Comparison of ENCODE assay signal across 10 mouse cellular contexts in genomic region chr13:84284764-84285558, GRCm38 (mm10).
DNase-seq lines count a peak whose midpoint lies in the region; ATAC-seq and TF ChIP-seq lines count a peak whose summit lies in the region.
"Had no signal": no experiment of that assay in that cellular context is flagged by ENCODE, and none has a peak within 500 bp of the region (broad histone marks: within the 10 kb centered on the region; RNA-seq: fewer than 3 reads in every experiment).

No protein-coding gene starts in this region.

- no peaks in the 10 kb centered on the region for H3K27me3 ChIP-seq in kidney, embryonic 16.5 days (ENCODE audit: insufficient read depth, low read length)
- H3K27me3 ChIP-seq in hindbrain, embryonic 13.5 days, result no peaks in the 10 kb centered on the region
- H3K27me3 ChIP-seq in neural tube, embryonic 13.5 days, result no peaks in the 10 kb centered on the region
- no peaks in the 10 kb centered on the region for H3K27me3 ChIP-seq in cerebellum, adult 2 months (ENCODE audit: control insufficient read depth, insufficient read depth, low read length)
- H3K27me3 ChIP-seq: embryonic facial prominence, embryonic 15.5 days had no signal

- H3K9ac ChIP-seq in kidney, embryonic 16.5 days (replicated peaks; ENCODE audit: low read length), result no peak overlapping the region
- H3K9ac ChIP-seq in hindbrain, embryonic 13.5 days, result peak overlapping the region; percentile 35; the same call in 1 of the 2 replicates
- H3K9ac ChIP-seq in neural tube, embryonic 13.5 days, result no peak overlapping the region
- H3K9ac ChIP-seq: embryonic facial prominence, embryonic 15.5 days had no signal

- TF ChIP-seq CTCF in cerebellum, adult 2 months (IDR thresholded peaks at IDR 0.05; ENCODE audit: borderline replicate concordance, insufficient read depth, low read depth, low read length), result no peak

- no peaks in the 10 kb centered on the region for H3K4me1 ChIP-seq in kidney, embryonic 16.5 days (ENCODE audit: insufficient read depth, low read length)
- peaks cover 6% of the 10 kb centered on the region; the same call in 1 of the 2 replicates for H3K4me1 ChIP-seq in hindbrain, embryonic 13.5 days (replicated peaks)
- no peaks in the 10 kb centered on the region for H3K4me1 ChIP-seq in neural tube, embryonic 13.5 days (replicated peaks)
- no peaks in the 10 kb centered on the region for H3K4me1 ChIP-seq in cerebellum, adult 2 months (ENCODE audit: control insufficient read depth, insufficient read depth, low read length)
- H3K4me1 ChIP-seq: embryonic facial prominence, embryonic 15.5 days had no signal

- H3K4me3 ChIP-seq in kidney, embryonic 16.5 days (ENCODE audit: low read length), result no peak overlapping the region
- no peak overlapping the region for H3K4me3 ChIP-seq in hindbrain, embryonic 13.5 days
- H3K4me3 ChIP-seq in neural tube, embryonic 13.5 days, result no peak overlapping the region
- H3K4me3 ChIP-seq in cerebellum, adult 2 months (replicated peaks; ENCODE audit: insufficient read depth, low read depth, low read length), result no peak overlapping the region
- H3K4me3 ChIP-seq: embryonic facial prominence, embryonic 15.5 days had no signal

- WGBS in kidney, embryonic 16.5 days, result 43% methylated on average over 7 of the region's 7 CpGs
- WGBS in hindbrain, embryonic 13.5 days, result 11% methylated on average over 7 of the region's 7 CpGs
- 24% methylated on average over 7 of the region's 7 CpGs for WGBS in neural tube, embryonic 13.5 days
- 39% methylated on average over 7 of the region's 7 CpGs for WGBS in cerebellum, adult 2 months

- no peaks in the 10 kb centered on the region for H3K9me3 ChIP-seq in kidney, embryonic 16.5 days (ENCODE audit: low read length)
- no peaks in the 10 kb centered on the region for H3K9me3 ChIP-seq in hindbrain, embryonic 13.5 days
- no peaks in the 10 kb centered on the region for H3K9me3 ChIP-seq in neural tube, embryonic 13.5 days
- H3K9me3 ChIP-seq: embryonic facial prominence, embryonic 15.5 days had no signal

- ATAC-seq in kidney, embryonic 16.5 days (ENCODE audit: low FRiP score, low TSS enrichment), result peak; percentile 46; the same call in 1 of the 2 replicates
- ATAC-seq in hindbrain, embryonic 13.5 days (ENCODE audit: low FRiP score), result peak; percentile 95
- peak; percentile 97 for ATAC-seq in neural tube, embryonic 13.5 days (ENCODE audit: low read depth)

- no peak for DNase-seq in kidney, adult 11 months
- peak; percentile 24 for DNase-seq in embryo, embryonic 9.5 days (ENCODE audit: extremely low spot score)
- DNase-seq in cerebellum, adult 2 months, result no peak
- no peak for DNase-seq in heart, postnatal 4 days
- no peak for DNase-seq in adrenal gland, adult 18-20 months (ENCODE audit: low spot score in 2 of 2)
- DNase-seq: thymus, postnatal 25 days had no signal

- no peak for TF ChIP-seq POLR2A in cerebellum, adult 2 months (IDR thresholded peaks at IDR 0.05; ENCODE audit: borderline replicate concordance, insufficient read depth, low read length)

- H3K27ac ChIP-seq in kidney, embryonic 16.5 days (ENCODE audit: low read length), result no peak overlapping the region
- H3K27ac ChIP-seq in hindbrain, embryonic 13.5 days, result peak overlapping the region; percentile 86
- peak overlapping the region; percentile 77 for H3K27ac ChIP-seq in neural tube, embryonic 13.5 days (replicated peaks)
- H3K27ac ChIP-seq in cerebellum, adult 2 months (ENCODE audit: insufficient read depth, low read length), result no peak overlapping the region
- H3K27ac ChIP-seq: embryonic facial prominence, embryonic 15.5 days had no signal

- peaks cover 10% of the 10 kb centered on the region; the same call in 1 of the 2 replicates for H3K36me3 ChIP-seq in kidney, embryonic 16.5 days (ENCODE audit: insufficient read depth, low read length)
- peaks cover 21% of the 10 kb centered on the region for H3K36me3 ChIP-seq in hindbrain, embryonic 13.5 days
- peaks cover 18% of the 10 kb centered on the region for H3K36me3 ChIP-seq in neural tube, embryonic 13.5 days

- H3K4me2 ChIP-seq in kidney, embryonic 16.5 days (replicated peaks; ENCODE audit: low read depth, low read length), result no peak overlapping the region
- peak overlapping the region; percentile 29; the same call in 1 of the 2 replicates for H3K4me2 ChIP-seq in hindbrain, embryonic 13.5 days
- peak overlapping the region; percentile 15 for H3K4me2 ChIP-seq in neural tube, embryonic 13.5 days
- H3K4me2 ChIP-seq: embryonic facial prominence, embryonic 15.5 days had no signal

Comparison
In these comparisons a context has a peak if more than half of its experiments do, and no peak if none do; other contexts are left out.
1. ATAC-seq: peak in every context shown above with its lines; median percentile 97 in neural tube, embryonic 13.5 days; 95 in hindbrain, embryonic 13.5 days; 46 in kidney, embryonic 16.5 days.
2. H3K27ac ChIP-seq: peak in hindbrain, embryonic 13.5 days (single experiment) and neural tube, embryonic 13.5 days (single experiment); none in kidney, embryonic 16.5 days (single experiment) and cerebellum, adult 2 months (single experiment).